Mouse (Mus musculus): ENCODE measurements around the gene Lmo1.
A peak's percentile ranks its signal among the peaks of the same experiment; 100 is the strongest.

Gene Lmo1

GRCm38 (mm10) chr7:109194850-109195249 lies 19.8 kb upstream of the Lmo1 start:
- H3K36me3 ChIP-seq (ENCODE audit: control insufficient read depth, insufficient read depth, low read length, poor library complexity, severe bottlenecking), result no peaks in the 10 kb centered on the region
- no peak for DNase-seq (ENCODE audit: low read depth, low spot score)
- no peaks in the 10 kb centered on the region for H3K27me3 ChIP-seq (ENCODE audit: control insufficient read depth, insufficient read depth, low read length, poor library complexity, severe bottlenecking)

- Histone ChIP-seq H3K27me3 (ENCODE audit: control insufficient read depth, insufficient read depth, low read length, poor library complexity, severe bottlenecking) (no peaks in the 10 kb centered on the region), H3K36me3 (ENCODE audit: control insufficient read depth, insufficient read depth, low read length, poor library complexity, severe bottlenecking) (no peaks in the 10 kb centered on the region)
- DNase-seq (ENCODE audit: low read depth, low spot score), result no peak
Observed at GRCm38 (mm10) chr7:109187244-109188035, 12.4 kb upstream of the Lmo1 start.

GRCm38 (mm10) chr7:109185975-109186374 lies 11.0 kb upstream of the Lmo1 start:
- Histone ChIP-seq H3K36me3 (ENCODE audit: control insufficient read depth, insufficient read depth, low read length, poor library complexity, severe bottlenecking) (no peaks in the 10 kb centered on the region), H3K27me3 (ENCODE audit: control insufficient read depth, insufficient read depth, low read length, poor library complexity, severe bottlenecking) (no peaks in the 10 kb centered on the region)
- DNase-seq (ENCODE audit: low read depth, low spot score), result no peak

GRCm38 (mm10) chr7:109185564-109185963 lies 10.6 kb upstream of the Lmo1 start:
- no peak for DNase-seq (ENCODE audit: low read depth, low spot score)
- H3K36me3 ChIP-seq (ENCODE audit: control insufficient read depth, insufficient read depth, low read length, poor library complexity, severe bottlenecking), result no peaks in the 10 kb centered on the region
- no peaks in the 10 kb centered on the region for H3K27me3 ChIP-seq (ENCODE audit: control insufficient read depth, insufficient read depth, low read length, poor library complexity, severe bottlenecking)

GRCm38 (mm10) chr7:109176688-109177087 lies 1.7 kb upstream of the Lmo1 start:
- H3K36me3 ChIP-seq (ENCODE audit: control insufficient read depth, insufficient read depth, low read length, poor library complexity, severe bottlenecking), result no peaks in the 10 kb centered on the region
- no peaks in the 10 kb centered on the region for H3K27me3 ChIP-seq (ENCODE audit: control insufficient read depth, insufficient read depth, low read length, poor library complexity, severe bottlenecking)
- no peak for DNase-seq (ENCODE audit: low read depth, low spot score)

- H3K27me3 ChIP-seq (ENCODE audit: control insufficient read depth, insufficient read depth, low read length, poor library complexity, severe bottlenecking), result no peaks in the 10 kb centered on the region
- no peak for DNase-seq (ENCODE audit: low read depth, low spot score)
- H3K36me3 ChIP-seq (ENCODE audit: control insufficient read depth, insufficient read depth, low read length, poor library complexity, severe bottlenecking), result no peaks in the 10 kb centered on the region
Observed at GRCm38 (mm10) chr7:109175670-109176625, 941 bp upstream of the Lmo1 start.

- Histone ChIP-seq H3K27me3 (ENCODE audit: control insufficient read depth, insufficient read depth, low read length, poor library complexity, severe bottlenecking) (no peaks in the 10 kb centered on the region), H3K36me3 (ENCODE audit: control insufficient read depth, insufficient read depth, low read length, poor library complexity, severe bottlenecking) (no peaks in the 10 kb centered on the region)
- DNase-seq (ENCODE audit: low read depth, low spot score), result no peak
Observed at GRCm38 (mm10) chr7:109174337-109174948, 564 bp downstream of the Lmo1 start.

GRCm38 (mm10) chr7:109171874-109172273 lies 3.1 kb downstream of the Lmo1 start:
- DNase-seq (ENCODE audit: low read depth, low spot score), result no peak
- H3K36me3 ChIP-seq (ENCODE audit: control insufficient read depth, insufficient read depth, low read length, poor library complexity, severe bottlenecking), result no peaks in the 10 kb centered on the region
- no peaks in the 10 kb centered on the region for H3K27me3 ChIP-seq (ENCODE audit: control insufficient read depth, insufficient read depth, low read length, poor library complexity, severe bottlenecking)

- Histone ChIP-seq H3K27me3 (ENCODE audit: control insufficient read depth, insufficient read depth, low read length, poor library complexity, severe bottlenecking) (no peaks in the 10 kb centered on the region), H3K36me3 (ENCODE audit: control insufficient read depth, insufficient read depth, low read length, poor library complexity, severe bottlenecking) (no peaks in the 10 kb centered on the region)
- DNase-seq (ENCODE audit: low read depth, low spot score), result peak; percentile 20
Observed at GRCm38 (mm10) chr7:109170441-109170820, 4.6 kb downstream of the Lmo1 start.

GRCm38 (mm10) chr7:109169505-109170440 lies 5.2 kb downstream of the Lmo1 start:
- no peaks in the 10 kb centered on the region for H3K27me3 ChIP-seq (ENCODE audit: control insufficient read depth, insufficient read depth, low read length, poor library complexity, severe bottlenecking)
- no peak for DNase-seq (ENCODE audit: low read depth, low spot score)

GRCm38 (mm10) chr7:109168716-109169115 lies 6.3 kb downstream of the Lmo1 start:
- no peak for DNase-seq (ENCODE audit: low read depth, low spot score)
- H3K27me3 ChIP-seq (ENCODE audit: control insufficient read depth, insufficient read depth, low read length, poor library complexity, severe bottlenecking), result no peaks in the 10 kb centered on the region

More at GRCm38 (mm10) chr7:109169505-109170440, 5.2 kb downstream of the Lmo1 start:
- H3K36me3 ChIP-seq (ENCODE audit: control insufficient read depth, insufficient read depth, low read length, poor library complexity, severe bottlenecking), result no peaks in the 10 kb centered on the region

GRCm38 (mm10) chr7:109165931-109166585 lies 8.9 kb downstream of the Lmo1 start:
- Histone ChIP-seq H3K27me3 (ENCODE audit: control insufficient read depth, insufficient read depth, low read length, poor library complexity, severe bottlenecking) (no peaks in the 10 kb centered on the region), H3K36me3 (ENCODE audit: control insufficient read depth, insufficient read depth, low read length, poor library complexity, severe bottlenecking) (no peaks in the 10 kb centered on the region)
- DNase-seq (ENCODE audit: low read depth, low spot score), result no peak

More at GRCm38 (mm10) chr7:109168716-109169115, 6.3 kb downstream of the Lmo1 start:
- H3K36me3 ChIP-seq (ENCODE audit: control insufficient read depth, insufficient read depth, low read length, poor library complexity, severe bottlenecking), result no peaks in the 10 kb centered on the region

- Histone ChIP-seq H3K36me3 (ENCODE audit: control insufficient read depth, insufficient read depth, low read length, poor library complexity, severe bottlenecking) (no peaks in the 10 kb centered on the region), H3K27me3 (ENCODE audit: control insufficient read depth, insufficient read depth, low read length, poor library complexity, severe bottlenecking) (no peaks in the 10 kb centered on the region)
- no peak for DNase-seq (ENCODE audit: low read depth, low spot score)
Observed at GRCm38 (mm10) chr7:109154331-109154730, 20.7 kb downstream of the Lmo1 start.
